Mouse (Mus musculus): ENCODE data around the gene Atpaf2.
"Not testable (repeated sequence)": the region's sequence is repeated elsewhere in the genome, so short reads cannot be mapped to it uniquely, and the experiment has no call there.

Atpaf2 gene

GRCm38 (mm10) chr11:60417717-60418472, at the start of gene Atpaf2:
Gene Atpaf2 (minus strand): TSS chr11:60418457.
- peak; percentile 26 for DNase-seq (ENCODE audit: low read depth, low spot score)

GRCm38 (mm10) chr11:60465943-60466380, 47.7 kb upstream of the Atpaf2 start:
- DNase-seq (ENCODE audit: low read depth, low spot score), result no peak

- DNase-seq (ENCODE audit: low read depth, low spot score), result no peak
Measured at GRCm38 (mm10) chr11:60457973-60458372, 39.7 kb upstream of the Atpaf2 start.

- DNase-seq (ENCODE audit: low read depth, low spot score), result no peak
Measured at GRCm38 (mm10) chr11:60454745-60455087, 36.5 kb upstream of the Atpaf2 start.

GRCm38 (mm10) chr11:60454080-60454744, 36.0 kb upstream of the Atpaf2 start, which contains the start of gene Drg2:
Gene Drg2 (plus strand): TSS chr11:60454591.
- peak; percentile 42 for DNase-seq (ENCODE audit: low read depth, low spot score)

- no peak for DNase-seq (ENCODE audit: low read depth, low spot score)
Measured at GRCm38 (mm10) chr11:60444007-60444406, 25.8 kb upstream of the Atpaf2 start.

- DNase-seq (ENCODE audit: low read depth, low spot score), result no peak
Measured at GRCm38 (mm10) chr11:60442896-60443295, 24.6 kb upstream of the Atpaf2 start.

GRCm38 (mm10) chr11:60440176-60440575, 21.9 kb upstream of the Atpaf2 start:
- DNase-seq (ENCODE audit: low read depth, low spot score), result no peak

GRCm38 (mm10) chr11:60439621-60440020, 21.4 kb upstream of the Atpaf2 start:
- DNase-seq (ENCODE audit: low read depth, low spot score), result not testable (repeated sequence)

GRCm38 (mm10) chr11:60436618-60437017, 18.4 kb upstream of the Atpaf2 start:
- DNase-seq (ENCODE audit: low read depth, low spot score), result no peak

GRCm38 (mm10) chr11:60435133-60435532, 16.9 kb upstream of the Atpaf2 start:
- DNase-seq (ENCODE audit: low read depth, low spot score), result no peak

- DNase-seq (ENCODE audit: low read depth, low spot score), result no peak
Measured at GRCm38 (mm10) chr11:60433501-60433900, 15.2 kb upstream of the Atpaf2 start.

- DNase-seq (ENCODE audit: low read depth, low spot score), result no peak
Measured at GRCm38 (mm10) chr11:60427628-60428027, 9.4 kb upstream of the Atpaf2 start.

GRCm38 (mm10) chr11:60426417-60426816, 8.2 kb upstream of the Atpaf2 start:
- DNase-seq (ENCODE audit: low read depth, low spot score), result no peak

GRCm38 (mm10) chr11:60423006-60423405, 4.7 kb upstream of the Atpaf2 start:
- DNase-seq (ENCODE audit: low read depth, low spot score), result no peak

GRCm38 (mm10) chr11:60422046-60422668, 3.9 kb upstream of the Atpaf2 start:
- DNase-seq (ENCODE audit: low read depth, low spot score), result no peak

GRCm38 (mm10) chr11:60418473-60418803, 181 bp upstream of the Atpaf2 start:
- DNase-seq (ENCODE audit: low read depth, low spot score), result peak; percentile 31

GRCm38 (mm10) chr11:60416963-60417716, 1.1 kb downstream of the Atpaf2 start, which contains the start of gene Gid4:
Gene Gid4 (plus strand): TSS chr11:60417145.
- DNase-seq (ENCODE audit: low read depth, low spot score), result peak; percentile 98

- no peak for DNase-seq (ENCODE audit: low read depth, low spot score)
Measured at GRCm38 (mm10) chr11:60416590-60416962, 1.7 kb downstream of the Atpaf2 start.

GRCm38 (mm10) chr11:60412921-60413320, 5.3 kb downstream of the Atpaf2 start:
- no peak for DNase-seq (ENCODE audit: low read depth, low spot score)

GRCm38 (mm10) chr11:60412173-60412572, 6.1 kb downstream of the Atpaf2 start:
- peak; percentile 42 for DNase-seq (ENCODE audit: low read depth, low spot score)

- DNase-seq (ENCODE audit: low read depth, low spot score), result no peak
Measured at GRCm38 (mm10) chr11:60406606-60407005, 11.7 kb downstream of the Atpaf2 start.

All from c-Kit-negative CD71-positive TER-119-positive erythroid progenitor cells, embryonic 14.5 days (primary cell).